Mouse (Mus musculus): Measurements from ENCODE around the gene Hadh.

Gene Hadh

GRCm38 (mm10) chr3:131214841-131215240, 57.1 kb downstream of the Hadh start:
- no peak for DNase-seq

DNA sequence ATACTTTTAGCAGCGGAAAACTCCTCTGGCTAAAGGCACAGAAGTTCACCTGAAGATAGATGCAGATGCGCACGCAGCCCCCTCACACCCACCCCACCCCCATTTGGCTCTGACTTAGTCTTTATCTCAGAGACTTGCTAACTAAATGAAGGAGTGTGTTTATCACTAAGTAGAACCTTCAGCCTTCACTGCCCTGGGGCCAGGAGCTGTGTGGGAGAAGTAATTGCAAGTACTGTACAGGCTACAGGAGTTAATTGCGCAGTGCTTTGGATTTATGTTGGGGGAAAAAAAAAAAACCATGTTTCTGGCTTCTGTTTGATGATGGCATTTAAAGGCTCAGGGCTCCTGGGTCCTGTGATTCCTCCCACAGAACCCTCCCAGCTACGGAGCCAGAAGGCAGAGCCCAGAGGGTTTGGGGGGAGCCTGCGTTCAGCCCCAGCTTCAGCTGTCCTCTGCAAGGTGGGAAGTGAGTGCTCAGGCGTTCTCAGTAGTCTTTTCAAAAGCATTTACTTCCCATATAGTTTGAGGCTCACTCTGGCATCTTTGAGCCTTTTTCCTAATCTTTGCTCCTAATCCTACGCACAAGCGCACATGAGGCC, 57.7 kb downstream of the Hadh start:
- DNase-seq = no peak

- DNase-seq = no peak
These were observed 59.7 kb downstream of the Hadh start for GRCm38 (mm10) chr3:131212200-131212599.

DNA sequence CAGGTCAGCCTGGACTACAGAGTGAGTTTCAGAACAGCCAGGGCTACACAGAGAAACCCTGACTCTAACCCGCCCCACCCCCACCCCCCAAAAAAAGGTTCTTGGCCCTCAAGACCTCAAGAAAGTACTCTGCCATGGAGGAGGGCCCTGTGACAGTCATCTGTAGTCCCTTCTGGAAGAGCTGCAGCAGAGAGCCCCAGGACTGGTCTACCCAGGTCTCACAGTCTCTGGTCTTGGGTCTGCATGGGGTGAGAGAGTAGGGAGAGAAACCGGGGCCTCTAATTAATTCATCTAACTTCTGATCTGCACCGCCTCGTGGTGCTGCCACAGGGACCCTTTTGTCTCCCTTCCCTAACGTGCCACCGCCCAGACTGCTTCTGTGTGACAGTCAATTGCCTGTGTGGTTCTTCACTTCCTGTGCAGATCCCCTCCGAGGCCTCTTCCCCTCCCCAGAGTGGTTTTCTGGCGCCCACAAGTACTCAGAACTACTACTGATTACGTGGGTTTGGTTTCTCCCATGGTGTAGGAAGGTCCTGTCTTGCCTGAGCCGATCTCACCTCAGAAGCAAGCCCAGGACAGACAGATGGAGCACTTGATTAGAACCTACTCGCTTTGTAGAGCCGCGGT, 63.5 kb downstream of the Hadh start:
- DNase-seq = no peak

DNA sequence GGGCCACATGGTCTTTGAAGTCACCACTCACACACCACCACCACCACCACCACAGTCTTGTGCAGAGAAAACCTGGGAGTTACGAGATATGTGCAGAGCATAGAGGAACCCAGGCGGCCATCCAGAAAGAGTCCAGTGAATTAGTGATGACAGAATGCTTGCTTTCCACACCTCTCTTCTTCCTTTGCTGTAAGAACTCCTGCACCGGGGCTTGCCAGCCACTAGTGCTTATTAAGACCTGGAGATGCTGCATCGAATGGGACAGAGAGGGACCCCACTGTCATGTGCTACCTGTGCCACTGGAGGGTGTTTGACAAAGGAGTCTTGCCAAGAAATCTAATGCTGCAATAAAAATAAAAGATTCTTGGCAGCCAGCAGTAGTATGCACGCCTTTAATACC, 64.1 kb downstream of the Hadh start:
- DNase-seq = no peak

DNA sequence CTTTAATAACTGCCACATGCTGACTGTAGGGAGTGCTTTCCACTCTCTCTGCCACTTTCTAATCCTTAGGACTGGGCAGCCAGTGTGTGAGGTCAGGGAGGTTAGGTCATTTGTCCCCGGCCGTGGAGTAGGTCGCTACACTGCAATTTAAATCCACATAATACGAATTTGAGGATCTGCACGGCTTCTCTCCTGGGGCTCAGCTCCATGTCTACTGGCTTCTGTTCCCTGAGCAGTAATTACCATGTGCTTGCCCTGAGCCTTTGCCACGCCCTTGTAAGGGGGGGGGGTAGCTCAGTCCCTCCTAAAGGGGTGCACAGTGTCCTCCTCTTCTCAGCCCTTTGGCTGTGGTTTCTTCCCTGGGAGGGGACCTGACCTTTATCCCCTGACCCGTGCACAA, 69.6 kb downstream of the Hadh start:
- no peak for DNase-seq

DNA sequence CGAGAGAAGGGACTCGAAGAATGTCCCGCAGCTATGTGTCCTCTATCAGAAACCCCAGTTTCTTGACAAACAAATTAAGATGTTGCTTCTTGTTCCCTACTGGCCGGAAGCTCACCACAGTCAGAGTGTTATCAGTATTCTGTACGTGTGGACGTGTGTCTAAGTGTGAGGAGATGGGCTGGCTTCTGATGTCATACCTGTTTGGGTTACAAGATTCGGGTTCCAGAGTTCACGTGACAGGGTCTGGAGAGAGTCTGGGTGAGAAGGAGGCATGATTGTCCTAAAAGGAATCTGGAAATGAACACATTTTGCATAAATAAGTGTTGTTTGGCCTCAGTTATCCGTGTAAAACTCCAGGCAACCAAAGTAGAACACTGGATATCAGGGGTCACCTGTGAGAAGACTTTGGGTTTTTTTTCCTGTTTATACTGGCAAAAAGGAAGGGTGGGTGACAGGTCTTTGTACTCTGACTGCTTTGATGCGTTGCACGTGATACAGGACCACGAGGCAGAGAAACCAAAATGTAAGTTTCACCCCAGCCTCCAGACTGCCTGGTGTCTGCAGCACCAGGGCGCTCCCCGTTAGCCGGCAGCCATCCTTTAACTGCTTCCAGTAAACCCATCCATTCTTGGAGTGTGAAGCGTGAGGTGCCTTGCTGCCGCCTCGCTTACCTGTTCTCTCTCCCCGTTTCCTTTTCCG, 72.2 kb downstream of the Hadh start:
- no peak for DNase-seq

GRCm38 (mm10) chr3:131198991-131199390, 72.9 kb downstream of the Hadh start:
- DNase-seq = no peak

DNA sequence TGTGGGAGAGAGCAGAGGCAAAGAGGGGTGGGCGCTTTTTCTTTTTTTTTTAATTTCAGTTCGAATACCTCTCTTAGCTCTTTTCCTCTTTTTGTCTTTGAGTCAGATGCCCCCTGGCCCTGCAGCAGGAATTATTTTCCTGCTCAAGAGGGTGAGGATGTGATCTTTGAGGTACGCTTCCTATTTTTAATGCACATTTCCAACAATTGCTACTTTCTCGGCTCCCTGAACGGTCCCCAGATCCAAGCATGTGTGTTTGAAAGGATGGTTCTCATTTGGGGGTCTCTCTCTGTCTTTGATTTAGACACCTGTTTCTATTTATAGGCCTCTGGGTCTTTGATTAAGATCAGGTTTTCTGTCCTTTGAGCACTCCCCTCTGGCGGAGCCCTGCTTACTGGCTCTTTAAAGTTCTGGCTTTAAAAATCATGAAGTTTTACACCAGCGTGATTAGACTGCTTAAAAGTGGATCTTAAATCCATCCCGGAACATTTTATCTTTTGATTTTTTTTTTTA, 75.3 kb downstream of the Hadh start:
- DNase-seq = peak; percentile 52

GRCm38 (mm10) chr3:131196050-131196449, 75.9 kb downstream of the Hadh start:
- no peak for DNase-seq

DNA sequence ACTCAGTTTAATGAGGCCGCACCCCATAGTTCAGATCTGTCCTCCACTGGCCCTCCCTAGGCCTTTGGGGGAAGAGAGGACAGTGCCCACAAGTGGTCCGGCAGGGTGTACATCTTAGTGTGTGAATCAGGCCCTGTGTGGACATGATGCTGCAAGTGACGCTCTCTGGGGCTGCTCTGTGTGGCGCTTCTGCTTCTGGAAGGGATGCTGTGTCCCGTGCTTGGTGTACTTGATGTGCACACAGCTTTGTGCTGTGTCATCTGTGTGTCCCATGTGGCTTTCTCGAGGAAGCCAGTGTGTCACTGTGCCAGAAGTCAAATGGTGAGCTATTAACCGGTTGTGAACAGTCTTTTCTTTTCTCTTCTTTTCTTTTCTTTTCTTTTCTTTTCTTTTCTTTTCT, 80.4 kb downstream of the Hadh start:
- DNase-seq = no peak

DNA sequence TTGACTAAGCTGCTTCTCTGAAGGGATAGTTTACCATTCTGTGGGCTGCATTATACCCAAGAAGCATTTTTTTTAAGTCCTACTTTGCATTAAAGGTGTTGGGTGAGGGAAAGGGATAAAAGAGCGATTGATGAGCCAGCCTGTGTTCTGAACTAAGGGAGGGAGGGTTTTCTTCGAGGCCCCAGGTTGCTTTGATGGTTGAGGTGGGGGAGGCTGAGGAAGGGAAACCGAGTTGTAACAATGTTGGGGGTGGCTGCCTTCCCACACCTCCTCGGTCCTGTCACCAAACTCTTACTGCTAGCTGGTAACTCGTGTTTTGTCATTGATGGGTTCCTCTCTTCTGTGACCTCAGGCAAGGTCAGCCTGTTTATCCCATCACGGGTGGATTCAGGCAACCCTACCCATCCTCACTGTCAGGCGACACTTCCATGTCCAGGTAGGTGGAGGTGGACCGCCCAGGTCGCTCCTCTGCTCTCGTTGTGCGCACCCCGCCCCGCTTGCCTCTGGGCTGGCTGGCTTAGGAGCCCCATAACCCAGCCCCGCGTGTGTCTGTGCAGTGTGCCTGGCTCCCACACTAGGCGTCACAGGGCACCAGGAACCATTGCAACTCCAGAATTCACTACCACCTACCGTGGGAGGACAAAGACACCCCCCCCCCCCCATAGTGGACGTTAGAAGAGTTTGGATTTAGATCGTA, 81.1 kb downstream of the Hadh start:
- DNase-seq = no peak

DNA sequence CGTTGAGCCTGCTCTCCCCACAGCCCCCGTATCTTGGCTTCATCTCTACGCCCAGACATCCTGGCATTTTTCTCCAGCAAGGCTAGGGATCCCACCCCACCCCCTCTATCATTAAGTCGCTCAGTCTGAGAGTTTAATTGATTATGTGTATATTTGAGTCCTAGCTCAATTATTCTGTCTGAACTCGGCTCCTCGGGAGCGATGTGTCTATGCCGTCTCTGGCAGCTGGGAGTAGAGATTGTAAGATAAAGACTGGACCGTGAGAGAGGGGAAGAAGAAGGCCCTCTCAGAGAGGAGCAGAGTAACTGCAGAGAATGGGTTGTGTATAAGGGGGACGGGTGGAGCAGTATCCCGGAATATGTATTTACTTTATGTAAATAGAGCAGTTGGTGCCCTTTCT, 81.7 kb downstream of the Hadh start:
- DNase-seq = peak; percentile 17

DNA sequence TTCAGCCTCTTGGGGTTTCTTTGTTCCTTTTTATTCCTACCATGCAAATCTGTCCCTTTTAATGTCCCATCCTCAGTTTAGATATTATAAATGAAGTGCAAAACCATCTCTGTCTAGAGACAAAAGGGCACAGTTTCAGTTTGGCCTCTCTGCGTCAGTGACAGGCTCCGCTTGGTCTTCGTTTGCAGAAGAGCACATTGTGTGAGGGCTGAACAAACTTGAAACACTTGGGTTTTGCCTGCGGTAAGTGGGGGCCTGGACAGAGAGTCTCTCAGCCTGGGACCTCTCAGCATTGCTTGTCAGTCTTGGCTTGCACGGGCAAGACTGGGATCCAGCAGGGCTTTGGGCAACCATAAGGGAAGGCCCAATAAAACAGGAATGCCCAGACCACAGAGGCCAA, 85.7 kb downstream of the Hadh start:
- DNase-seq = no peak
